Mouse (Mus musculus): ENCODE measurements around the gene Cd36. TPM values are rescaled to one million over a fixed set of nuclear protein-coding genes. Genes with fewer than 3 reads are reported as not detected.
A peak's percentile ranks its signal among the peaks of the same experiment; 100 is the strongest.

Cd36 gene
- polyA plus RNA-seq, 1 experiment from 2014 or later: 4.4 TPM

DNA sequence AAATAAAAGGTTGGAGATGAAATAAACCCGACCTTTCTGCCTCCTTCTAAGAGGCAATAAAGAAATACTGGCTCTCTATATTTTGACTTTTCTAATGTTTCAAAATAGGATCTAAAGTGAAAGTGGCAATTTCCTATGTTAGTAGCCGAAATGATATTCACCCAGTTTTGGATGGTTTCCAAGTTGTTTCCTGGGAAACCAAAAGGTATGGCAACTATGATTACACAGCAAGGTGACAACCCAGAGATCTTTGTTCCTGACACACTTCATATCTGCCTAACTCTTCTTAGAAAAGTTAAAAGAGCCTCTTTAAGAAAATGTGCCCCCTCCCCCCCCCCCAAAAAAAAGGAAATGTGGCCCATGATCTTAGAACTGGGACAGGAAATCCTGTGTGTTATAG is 58.1 kb downstream of the Cd36 start:
- no peak for ATAC-seq (ENCODE audit: low FRiP score)
- 70% methylated on average over 2 of the region's 2 CpGs for WGBS

DNA sequence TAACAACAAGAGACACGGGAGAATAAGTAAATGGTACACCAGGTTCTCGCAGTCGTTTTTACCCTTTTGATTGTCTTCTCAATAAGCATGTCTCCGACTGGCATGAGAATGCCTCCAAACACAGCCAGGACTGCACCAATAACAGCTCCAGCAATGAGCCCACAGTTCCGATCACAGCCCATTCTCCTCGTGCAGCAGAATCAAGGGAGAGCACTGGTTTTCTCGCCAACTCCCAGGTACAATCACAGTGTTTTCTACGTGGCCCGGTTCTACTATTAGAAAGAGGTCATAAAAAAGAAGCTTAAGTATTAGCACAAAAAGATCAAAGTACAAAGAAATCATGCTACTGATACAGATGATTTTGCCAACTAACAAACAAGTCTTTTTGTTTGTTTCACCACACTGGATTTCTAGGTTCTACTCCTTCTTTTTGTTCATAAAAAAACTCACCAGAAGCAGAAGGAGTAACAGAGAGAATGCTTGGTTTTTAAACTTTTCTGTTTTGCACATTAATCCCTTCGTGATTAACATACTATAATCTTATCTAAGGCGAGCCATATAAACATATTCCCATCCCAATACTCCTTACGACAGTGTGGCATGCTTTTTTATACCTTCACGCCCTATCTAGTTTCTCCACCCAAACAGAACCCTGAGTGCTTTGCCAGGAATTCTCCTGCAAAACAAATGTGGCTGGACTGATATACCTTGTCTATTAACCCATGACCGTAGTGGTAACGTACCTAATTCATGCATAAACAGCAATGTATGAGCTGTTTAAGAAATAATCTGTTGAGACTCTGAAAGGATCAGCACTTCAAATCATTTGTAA is 59.7 kb downstream of the Cd36 start:
- H3K4me3 ChIP-seq: no peak overlapping the region
- no peak for ATAC-seq (ENCODE audit: low FRiP score)
- no peak overlapping the region for H3K27ac ChIP-seq
- 81% methylated on average over 15 of the region's 15 CpGs for WGBS
- H3K36me3 ChIP-seq: no peaks in the 10 kb centered on the region
- H3K4me2 ChIP-seq (replicated peaks): no peak overlapping the region
- no peak overlapping the region for H3K9ac ChIP-seq
- no peaks in the 10 kb centered on the region for H3K27me3 ChIP-seq
- no peaks in the 10 kb centered on the region for H3K9me3 ChIP-seq (replicated peaks)
- H3K4me1 ChIP-seq: no peaks in the 10 kb centered on the region

More for the DNA sequence above, 58.1 kb downstream of the Cd36 start:
- Histone ChIP-seq H3K36me3 (no peaks in the 10 kb centered on the region), H3K9me3 (replicated peaks) (no peaks in the 10 kb centered on the region), H3K9ac (no peak overlapping the region), H3K4me1 (no peaks in the 10 kb centered on the region), H3K4me2 (replicated peaks) (no peak overlapping the region), H3K27ac (no peak overlapping the region), H3K4me3 (no peak overlapping the region), H3K27me3 (no peaks in the 10 kb centered on the region)

- 88% methylated on average over 1 of the region's 1 CpGs for WGBS
- H3K27me3 ChIP-seq: no peaks in the 10 kb centered on the region
- no peak overlapping the region for H3K4me3 ChIP-seq
- no peak overlapping the region for H3K27ac ChIP-seq
- H3K9ac ChIP-seq: no peak overlapping the region
- H3K36me3 ChIP-seq: no peaks in the 10 kb centered on the region
- no peak for ATAC-seq (ENCODE audit: low FRiP score)
- H3K4me1 ChIP-seq: no peaks in the 10 kb centered on the region
- no peak overlapping the region for H3K4me2 ChIP-seq (replicated peaks)
- H3K9me3 ChIP-seq (replicated peaks): no peaks in the 10 kb centered on the region
Observed at GRCm38 (mm10) chr5:17821395-17821794, 67.2 kb downstream of the Cd36 start.

DNA sequence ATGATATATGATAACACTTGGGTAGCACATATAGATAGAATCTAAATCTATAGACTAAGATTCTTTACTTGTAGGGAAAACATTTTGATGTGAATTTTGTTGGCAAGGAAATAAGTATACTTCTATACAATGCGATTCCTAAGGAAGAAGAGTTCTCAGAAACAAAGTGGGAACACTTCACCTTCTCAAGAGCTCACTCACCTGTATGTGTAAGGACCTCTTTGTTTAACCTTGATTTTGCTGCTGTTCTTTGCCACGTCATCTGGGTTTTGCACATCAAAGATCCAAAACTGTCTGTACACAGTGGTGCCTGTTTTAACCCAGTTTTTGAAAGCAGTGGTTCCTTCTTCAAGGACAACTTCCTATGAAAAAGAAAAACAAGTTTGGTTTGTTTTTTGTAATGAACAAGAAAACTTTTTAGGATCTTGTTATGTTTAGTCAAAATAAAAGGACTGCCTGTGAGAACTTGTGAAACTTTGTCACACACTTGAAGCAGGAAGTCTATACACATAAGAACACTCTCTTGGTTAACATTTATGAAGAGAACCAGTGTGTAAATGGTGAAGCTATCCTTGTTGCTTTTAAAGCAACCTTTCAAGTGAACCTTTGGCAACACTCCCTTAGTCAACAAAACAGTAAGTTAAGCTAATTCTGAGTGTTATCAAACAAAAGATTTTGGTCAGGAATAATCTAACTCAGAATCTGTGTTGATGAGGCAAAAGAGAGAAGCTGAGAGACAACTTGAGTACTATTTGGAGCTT is 68.2 kb downstream of the Cd36 start:
- H3K9me3 ChIP-seq (replicated peaks): no peaks in the 10 kb centered on the region
- H3K9ac ChIP-seq: no peak overlapping the region
- 85% methylated on average over 2 of the region's 2 CpGs for WGBS
- H3K27me3 ChIP-seq: no peaks in the 10 kb centered on the region
- no peaks in the 10 kb centered on the region for H3K36me3 ChIP-seq
- H3K27ac ChIP-seq: no peak overlapping the region
- H3K4me1 ChIP-seq: no peaks in the 10 kb centered on the region
- no peak overlapping the region for H3K4me2 ChIP-seq (replicated peaks)
- H3K4me3 ChIP-seq: no peak overlapping the region
- ATAC-seq (ENCODE audit: low FRiP score): no peak

DNA sequence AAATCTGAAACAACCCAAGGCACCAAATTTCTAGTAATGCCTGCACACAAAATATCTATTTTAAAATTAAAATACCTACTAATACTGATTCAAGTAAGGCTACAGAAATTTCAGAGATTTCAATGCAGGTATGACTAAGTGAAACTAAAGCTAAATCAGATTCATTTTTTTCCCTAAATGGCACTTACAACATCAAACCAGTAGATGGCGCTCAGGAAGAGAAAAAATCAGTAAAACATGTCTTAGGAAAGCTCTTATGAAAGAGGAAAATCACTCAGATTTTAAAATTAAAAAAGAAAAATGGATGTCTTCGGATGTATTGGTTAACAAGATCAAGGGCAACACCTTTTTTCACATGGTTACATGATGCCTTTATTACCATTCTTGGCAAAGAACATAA is 72.4 kb downstream of the Cd36 start:
- Histone ChIP-seq H3K36me3 (no peaks in the 10 kb centered on the region), H3K4me1 (no peaks in the 10 kb centered on the region), H3K27ac (no peak overlapping the region), H3K9me3 (replicated peaks) (no peaks in the 10 kb centered on the region), H3K4me2 (replicated peaks) (no peak overlapping the region), H3K9ac (no peak overlapping the region), H3K27me3 (no peaks in the 10 kb centered on the region), H3K4me3 (no peak overlapping the region)
- no peak for ATAC-seq (ENCODE audit: low FRiP score)
- 3% methylated on average over 2 of the region's 2 CpGs for WGBS

DNA sequence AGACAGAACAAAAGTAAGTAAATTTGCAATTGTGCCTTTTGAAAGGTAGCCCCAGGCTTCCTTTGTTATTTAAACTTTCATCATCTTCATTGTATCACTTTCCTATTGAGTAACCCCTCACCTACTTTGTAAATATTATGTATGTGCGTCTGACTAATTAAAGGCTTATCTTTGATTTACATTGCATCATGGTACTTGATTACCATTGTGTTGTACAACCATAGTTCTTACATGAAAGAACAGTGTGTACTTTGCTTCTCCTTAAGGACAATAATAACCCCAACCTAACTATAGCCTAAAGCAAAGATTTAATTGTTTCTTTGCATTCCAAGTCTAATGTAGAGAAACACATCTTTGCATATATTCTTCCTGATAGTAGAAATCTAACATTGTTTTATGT is 78.3 kb downstream of the Cd36 start:
- H3K4me3 ChIP-seq: no peak overlapping the region
- no peaks in the 10 kb centered on the region for H3K9me3 ChIP-seq (replicated peaks)
- H3K27ac ChIP-seq: no peak overlapping the region
- no peaks in the 10 kb centered on the region for H3K4me1 ChIP-seq
- no peak for ATAC-seq (ENCODE audit: low FRiP score)
- H3K4me2 ChIP-seq (replicated peaks): no peak overlapping the region
- H3K27me3 ChIP-seq: no peaks in the 10 kb centered on the region
- 78% methylated on average over 1 of the region's 1 CpGs for WGBS
- no peaks in the 10 kb centered on the region for H3K36me3 ChIP-seq
- H3K9ac ChIP-seq: no peak overlapping the region

- no peak overlapping the region for H3K9ac ChIP-seq
- 92% methylated on average over 3 of the region's 3 CpGs for WGBS
- H3K9me3 ChIP-seq (replicated peaks): no peaks in the 10 kb centered on the region
- ATAC-seq (ENCODE audit: low FRiP score): no peak
- H3K4me3 ChIP-seq: no peak overlapping the region
- no peak overlapping the region for H3K4me2 ChIP-seq (replicated peaks)
- H3K27ac ChIP-seq: no peak overlapping the region
- H3K27me3 ChIP-seq: no peaks in the 10 kb centered on the region
- no peaks in the 10 kb centered on the region for H3K36me3 ChIP-seq
- no peaks in the 10 kb centered on the region for H3K4me1 ChIP-seq
Observed at GRCm38 (mm10) chr5:17806774-17807377, 81.7 kb downstream of the Cd36 start.

GRCm38 (mm10) chr5:17776571-17776970 is 112.0 kb downstream of the Cd36 start:
- no peak for ATAC-seq (ENCODE audit: low FRiP score)
- Histone ChIP-seq H3K36me3 (no peaks in the 10 kb centered on the region), H3K9me3 (replicated peaks) (no peaks in the 10 kb centered on the region), H3K27me3 (no peaks in the 10 kb centered on the region), H3K4me1 (no peaks in the 10 kb centered on the region), H3K4me3 (no peak overlapping the region), H3K4me2 (replicated peaks) (no peak overlapping the region), H3K27ac (no peak overlapping the region), H3K9ac (no peak overlapping the region)
- 91% methylated on average over 6 of the region's 6 CpGs for WGBS

DNA sequence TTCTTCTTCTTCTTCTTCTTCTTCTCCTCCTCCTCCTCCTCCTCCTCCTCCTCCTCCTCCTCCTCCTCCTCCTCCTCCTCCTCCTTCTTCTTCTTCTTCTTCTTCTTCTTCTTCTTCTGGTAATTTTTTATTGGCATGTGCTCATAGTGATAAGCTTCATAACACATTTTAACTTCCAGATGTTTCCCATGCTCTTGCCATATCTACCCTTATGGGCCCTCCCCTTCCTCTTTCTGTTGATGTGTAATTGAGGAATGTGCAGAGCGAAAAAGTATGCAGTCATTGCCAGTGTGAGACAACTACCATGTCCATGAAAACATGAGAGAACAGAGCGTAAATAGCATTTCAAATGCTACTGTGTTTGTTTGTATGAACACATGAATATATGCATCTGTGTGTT is 118.3 kb downstream of the Cd36 start:
- Histone ChIP-seq H3K9me3 (replicated peaks) (no peaks in the 10 kb centered on the region), H3K4me1 (no peaks in the 10 kb centered on the region), H3K4me2 (replicated peaks) (no peak overlapping the region), H3K4me3 (no peak overlapping the region), H3K27me3 (no peaks in the 10 kb centered on the region), H3K27ac (no peak overlapping the region), H3K36me3 (no peaks in the 10 kb centered on the region), H3K9ac (no peak overlapping the region)
- 89% methylated on average over 2 of the region's 2 CpGs for WGBS
- ATAC-seq (ENCODE audit: low FRiP score): no peak

DNA sequence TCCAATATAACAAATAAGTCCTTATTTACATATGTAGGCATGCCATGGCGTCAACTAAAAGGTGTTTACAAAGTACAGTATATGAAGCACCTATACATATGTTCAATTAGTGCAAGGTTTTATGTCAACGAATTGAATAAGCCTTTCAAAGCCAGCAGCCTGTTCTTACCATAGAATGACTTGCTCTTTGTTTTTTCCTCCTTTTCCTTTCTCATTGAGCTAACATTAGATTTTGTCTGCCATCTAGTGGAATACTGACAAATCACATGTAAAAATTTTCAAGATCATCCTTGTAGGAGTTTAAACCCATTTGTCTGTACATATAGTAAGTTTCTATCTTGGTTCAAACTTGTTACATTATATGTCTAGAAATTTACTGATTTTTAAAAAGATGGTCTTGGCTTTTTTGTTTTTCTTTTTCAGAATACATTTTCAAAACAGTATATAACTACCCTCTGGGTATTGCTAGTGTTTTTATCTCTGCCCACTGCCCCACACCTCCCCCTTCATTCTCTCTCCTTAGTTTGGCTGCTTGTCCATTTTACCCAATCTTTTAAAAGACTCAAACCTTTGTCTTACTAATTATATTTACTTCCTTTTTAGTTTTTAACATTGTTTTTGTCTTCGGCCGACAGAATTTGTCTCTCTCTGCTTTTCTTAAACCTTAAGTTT is 122.5 kb downstream of the Cd36 start:
- WGBS: 67% methylated on average over 4 of the region's 4 CpGs
- no peaks in the 10 kb centered on the region for H3K27me3 ChIP-seq
- peak; percentile 71 for ATAC-seq (ENCODE audit: low FRiP score)
- no peak overlapping the region for H3K4me3 ChIP-seq
- no peaks in the 10 kb centered on the region for H3K4me1 ChIP-seq
- H3K9ac ChIP-seq: no peak overlapping the region
- no peak overlapping the region for H3K27ac ChIP-seq
- H3K9me3 ChIP-seq (replicated peaks): no peaks in the 10 kb centered on the region
- H3K4me2 ChIP-seq (replicated peaks): no peak overlapping the region
- H3K36me3 ChIP-seq: no peaks in the 10 kb centered on the region

- 87% methylated on average over 7 of the region's 7 CpGs for WGBS
- H3K4me2 ChIP-seq (replicated peaks): no peak overlapping the region
- no peaks in the 10 kb centered on the region for H3K4me1 ChIP-seq
- H3K36me3 ChIP-seq: no peaks in the 10 kb centered on the region
- H3K27ac ChIP-seq: no peak overlapping the region
- no peak for ATAC-seq (ENCODE audit: low FRiP score)
- H3K4me3 ChIP-seq: no peak overlapping the region
- no peak overlapping the region for H3K9ac ChIP-seq
- H3K27me3 ChIP-seq: no peaks in the 10 kb centered on the region
- H3K9me3 ChIP-seq (replicated peaks): no peaks in the 10 kb centered on the region
Observed at GRCm38 (mm10) chr5:17753471-17754005, 135.1 kb downstream of the Cd36 start.

GRCm38 (mm10) chr5:17748293-17748692 is 140.3 kb downstream of the Cd36 start:
- Histone ChIP-seq H3K4me2 (replicated peaks) (no peak overlapping the region), H3K9me3 (replicated peaks) (no peaks in the 10 kb centered on the region), H3K9ac (no peak overlapping the region), H3K4me3 (no peak overlapping the region), H3K27ac (no peak overlapping the region), H3K4me1 (no peaks in the 10 kb centered on the region), H3K27me3 (no peaks in the 10 kb centered on the region), H3K36me3 (no peaks in the 10 kb centered on the region)
- ATAC-seq (ENCODE audit: low FRiP score): no peak
- 70% methylated on average over 3 of the region's 3 CpGs for WGBS
